Mouse (Mus musculus): ENCODE measurements around the gene Slc22a18.

GRCm38 (mm10) chr7:143461294-143461870, 12.2 kb upstream of the Slc22a18 start:
- TF ChIP-seq ETS1 (IDR thresholded peaks at IDR 0.05; ENCODE audit: low read depth, low read length) (no peak), CTCF (IDR thresholded peaks at IDR 0.05 in 2 of 3, conservative IDR thresholded peaks at IDR 0.05 in 1 of 3; ENCODE audit: control insufficient read depth in 1 of 3, insufficient read depth in 1 of 3, low read depth in 2 of 3, low read length in 3 of 3, poor library complexity in 1 of 3, severe bottlenecking in 1 of 3) (no peak), JUND (IDR thresholded peaks at IDR 0.05; ENCODE audit: low read depth, low read length) (no peak), CHD1 (IDR thresholded peaks at IDR 0.05; ENCODE audit: low read depth, low read length) (no peak), MEF2A (IDR thresholded peaks at IDR 0.05; ENCODE audit: extremely low read depth, insufficient replicate concordance, low read depth, low read length, poor library complexity, severe bottlenecking) (no peak), HCFC1 (IDR thresholded peaks at IDR 0.05; ENCODE audit: low read depth, low read length) (no peak), SMC3 (IDR thresholded peaks at IDR 0.05; ENCODE audit: low read depth, low read length) (no peak), POLR2AphosphoS5 (IDR thresholded peaks at IDR 0.05; ENCODE audit: borderline replicate concordance, low read depth, low read length) (no peak), POLR2AphosphoS2 (IDR thresholded peaks at IDR 0.05; ENCODE audit: low read length) (no peak), EP300 (IDR thresholded peaks at IDR 0.05; ENCODE audit: low read depth in 1 of 2, low read length in 2 of 2) (no peak), SIN3A (IDR thresholded peaks at IDR 0.05; ENCODE audit: low read length) (no peak), MAFK (IDR thresholded peaks at IDR 0.05; ENCODE audit: borderline replicate concordance, low read depth, low read length) (no peak), RCOR1 (IDR thresholded peaks at IDR 0.05; ENCODE audit: low read depth, low read length) (no peak), MYC (IDR thresholded peaks at IDR 0.05; ENCODE audit: low read depth, low read length) (no peak)
